Mouse (Mus musculus) spleen, adult 2 months (tissue): Measurements from ENCODE around the gene Cct3.

Experiments used
- CTCF ChIP-seq: fragments of 200-500 bp; IDR thresholded peaks from 2 replicates; pipeline ENCODE4 v1.5.1; 2011; ENCODE audit warnings: mild to moderate bottlenecking, inconsistent platforms; ENCODE audit not compliant: insufficient read depth, insufficient read length, insufficient replicate concordance; ENCODE audit errors: extremely low read depth
- POLR2A ChIP-seq: fragments of 200-500 bp; IDR thresholded peaks from 2 replicates; pipeline ENCODE4 v1.6.1; 2011; ENCODE audit warnings: low read depth, low read length, inconsistent platforms

DNA sequence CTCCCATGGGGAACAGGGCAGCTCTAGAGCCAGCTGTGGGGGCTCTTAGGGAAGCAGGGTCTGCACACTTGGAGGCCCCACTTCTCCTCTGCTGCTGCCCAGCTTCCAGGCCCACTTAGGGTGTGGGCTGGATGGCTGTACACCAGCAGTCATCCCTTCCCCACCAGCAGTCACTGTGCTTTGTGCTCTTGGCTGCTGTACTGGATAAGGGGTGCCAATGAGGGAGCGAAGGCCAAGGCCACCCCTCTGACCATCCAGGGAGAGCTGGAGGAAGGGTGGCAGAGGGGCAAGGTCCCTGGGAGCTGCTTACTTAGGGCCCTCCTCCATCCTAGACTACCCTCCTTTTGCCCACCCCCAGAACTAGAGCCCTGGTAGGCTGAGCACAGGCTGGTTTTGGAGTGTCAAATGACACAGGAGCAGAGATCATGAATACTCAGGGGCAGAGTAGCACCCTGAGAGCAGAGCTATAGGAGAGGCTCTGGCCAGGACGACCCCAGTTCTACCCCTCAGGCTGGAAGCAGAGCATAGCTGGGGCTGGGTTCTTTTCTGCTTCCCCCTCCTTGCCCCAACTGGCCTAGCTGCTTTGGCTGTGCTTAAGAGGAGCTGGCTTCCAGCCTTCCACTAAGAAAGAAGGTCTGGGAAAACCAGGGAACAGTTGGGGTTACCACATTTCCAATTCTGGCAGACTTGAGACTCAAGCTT, 64.8 kb downstream of the Cct3 start:
- TF ChIP-seq POLR2A (no peak), CTCF (no peak)
